Mouse (Mus musculus) layer of hippocampus, adult 6 months (tissue): Measurements from ENCODE around the gene Fam71d. TPM values are rescaled to one million over a fixed set of nuclear protein-coding genes. Genes with fewer than 3 reads are reported as not detected.

Experiments used
- long read RNA-seq, 2 experiments: library from polyadenylated mRNA; unstranded; transcript quantifications; one replicate each; pipeline ENCODE4 v2.0.0; 2019 to 2020
- polyA plus RNA-seq: library from polyadenylated mRNA; unstranded; fragments of <200 nt; fragmentation: Nextera tagmentation; gene quantifications from 2 replicates; pipeline ENCODE4 v1.2.3, GENCODE M21; 2021

Fam71d gene
- not detected in 2 replicates for polyA plus RNA-seq
- long read RNA-seq, experiment 1: 0 reads
- long read RNA-seq, experiment 2, partial matches to known transcripts: 0 of 1 reads
- long read RNA-seq, experiment 2, other reads (novel, unspliced or antisense): 1 of 1 reads

GRCm38 (mm10) chr12:78691325-78691724 is at the start of gene Fam71d:
Gene Fam71d, plus strand, starts transcription at chr12:78691535.

GRCm38 (mm10) chr12:78748557-78749377 is 57.4 kb downstream of the Fam71d start, which contains the start of gene Mpp5:
Gene Mpp5, plus strand, starts transcription at chr12:78748907.

Other genes starting within 250 kb of the Fam71d start
- 11.8 and 14.6 TPM in 2 replicates for gene Mpp5, start 57.4 kb downstream of the Fam71d start, polyA plus RNA-seq
- 221 and 235 TPM in 2 replicates for gene Atp6v1d, start 170.1 kb downstream of the Fam71d start, polyA plus RNA-seq
- gene Eif2s1, start 170.3 kb downstream of the Fam71d start, polyA plus RNA-seq: 59.0 and 66.4 TPM in 2 replicates
- gene Plek2, start 215.4 kb downstream of the Fam71d start, polyA plus RNA-seq: 0.45 and 2.1 TPM in 2 replicates